ENCODE assay signal across 21 mouse cellular contexts in the genomic region with DNA sequence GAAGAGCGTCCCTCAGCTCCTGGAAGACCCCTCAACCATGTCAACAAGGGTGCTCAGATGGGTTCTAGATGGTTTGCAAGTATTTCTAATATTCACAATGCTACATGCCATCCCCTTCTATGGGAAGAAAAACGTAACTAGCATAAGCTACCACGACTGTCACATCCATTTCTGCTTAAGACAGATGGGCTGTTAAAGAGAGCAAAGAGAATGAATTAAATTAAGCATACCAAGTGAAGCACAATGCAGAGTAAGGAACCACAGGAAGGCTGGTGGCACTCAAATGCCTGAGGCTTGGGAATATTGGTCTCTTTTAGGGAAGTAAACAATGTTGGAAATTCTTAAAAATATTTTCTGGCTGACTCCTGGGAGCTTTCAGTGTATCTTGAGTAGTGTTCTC. TPM values are rescaled to one million over a fixed set of nuclear protein-coding genes. Genes with fewer than 3 reads are reported as not detected.
DNase-seq lines count a peak whose midpoint lies in the region; ATAC-seq and TF ChIP-seq lines count a peak whose summit lies in the region.
"Had no signal": no experiment of that assay in that cellular context is flagged by ENCODE, and none has a peak within 500 bp of the region (broad histone marks: within the 10 kb centered on the region; RNA-seq: fewer than 3 reads in every experiment).

No protein-coding gene starts in this region.

- no peaks in the 10 kb centered on the region for H3K36me3 ChIP-seq in forebrain, embryonic 12.5 days (replicated peaks)
- no peaks in the 10 kb centered on the region for H3K36me3 ChIP-seq in forebrain, embryonic 11.5 days (ENCODE audit: control insufficient read depth, insufficient read depth, low read length)
- H3K36me3 ChIP-seq in hindbrain, embryonic 13.5 days = peaks cover 15% of the 10 kb centered on the region; the same call in 1 of the 2 replicates
- no peaks in the 10 kb centered on the region for H3K36me3 ChIP-seq in hindbrain, embryonic 10.5 days
- no peaks in the 10 kb centered on the region for H3K36me3 ChIP-seq in forebrain, embryonic 14.5 days (ENCODE audit: control insufficient read depth, insufficient read depth, low read length)
- H3K36me3 ChIP-seq in stomach, postnatal 0 days (ENCODE audit: control insufficient read depth, insufficient read depth, low read length) = no peaks in the 10 kb centered on the region
- H3K36me3 ChIP-seq: G1E; heart, embryonic 10.5 days had no signal

- H3K27ac ChIP-seq in forebrain, embryonic 12.5 days = peak overlapping the region; percentile 8; the same call in 1 of the 2 replicates
- no peak overlapping the region for H3K27ac ChIP-seq in forebrain, embryonic 11.5 days (ENCODE audit: low read depth, low read length)
- no peak overlapping the region for H3K27ac ChIP-seq in hindbrain, embryonic 13.5 days
- H3K27ac ChIP-seq in hindbrain, embryonic 10.5 days = no peak overlapping the region
- no peak overlapping the region; the same call in 1 of the 2 replicates for H3K27ac ChIP-seq in forebrain, embryonic 14.5 days (ENCODE audit: low read depth, low read length)
- no peak overlapping the region for H3K27ac ChIP-seq in stomach, postnatal 0 days (replicated peaks)
- H3K27ac ChIP-seq: embryonic facial prominence, embryonic 13.5 days; gastrocnemius, adult 2 months; heart, embryonic 10.5 days had no signal

- no peak for TF ChIP-seq CTCF in stomach, postnatal 0 days (IDR thresholded peaks at IDR 0.05; ENCODE audit: low read depth)

- H3K4me3 ChIP-seq in forebrain, embryonic 12.5 days (replicated peaks) = no peak overlapping the region
- H3K4me3 ChIP-seq in forebrain, embryonic 11.5 days (ENCODE audit: low read depth, low read length) = no peak overlapping the region
- no peak overlapping the region for H3K4me3 ChIP-seq in hindbrain, embryonic 13.5 days
- no peak overlapping the region for H3K4me3 ChIP-seq in hindbrain, embryonic 10.5 days
- H3K4me3 ChIP-seq in forebrain, embryonic 14.5 days (ENCODE audit: low read depth, low read length) = no peak overlapping the region
- H3K4me3 ChIP-seq in stomach, postnatal 0 days (ENCODE audit: low read depth, low read length) = no peak overlapping the region
- H3K4me3 ChIP-seq: embryonic facial prominence, embryonic 13.5 days; gastrocnemius, adult 2 months; heart, embryonic 10.5 days had no signal

- H3K9me3 ChIP-seq in forebrain, embryonic 12.5 days = no peaks in the 10 kb centered on the region
- H3K9me3 ChIP-seq in forebrain, embryonic 11.5 days (ENCODE audit: control insufficient read depth, low read length) = no peaks in the 10 kb centered on the region
- no peaks in the 10 kb centered on the region for H3K9me3 ChIP-seq in hindbrain, embryonic 13.5 days
- H3K9me3 ChIP-seq in hindbrain, embryonic 10.5 days = no peaks in the 10 kb centered on the region
- no peaks in the 10 kb centered on the region for H3K9me3 ChIP-seq in forebrain, embryonic 14.5 days (replicated peaks; ENCODE audit: control insufficient read depth, low read length)
- H3K9me3 ChIP-seq in stomach, postnatal 0 days (ENCODE audit: control insufficient read depth, low read length) = no peaks in the 10 kb centered on the region
- H3K9me3 ChIP-seq: embryonic facial prominence, embryonic 13.5 days; G1E; heart, embryonic 10.5 days had no signal

- no peak overlapping the region for H3K9ac ChIP-seq in forebrain, embryonic 12.5 days
- no peak overlapping the region for H3K9ac ChIP-seq in forebrain, embryonic 11.5 days (ENCODE audit: low read length)
- no peak overlapping the region for H3K9ac ChIP-seq in hindbrain, embryonic 13.5 days
- H3K9ac ChIP-seq in forebrain, embryonic 14.5 days (ENCODE audit: low read length) = no peak overlapping the region
- H3K9ac ChIP-seq in stomach, postnatal 0 days (ENCODE audit: low read length) = no peak overlapping the region
- H3K9ac ChIP-seq: embryonic facial prominence, embryonic 13.5 days had no signal

- TF ChIP-seq EP300 in stomach, postnatal 0 days (optimal IDR thresholded peaks at IDR 0.05) = no peak

- 68% methylated on average over 3 of the region's 3 CpGs for WGBS in forebrain, embryonic 12.5 days
- 75% methylated on average over 3 of the region's 3 CpGs for WGBS in forebrain, embryonic 11.5 days
- WGBS in hindbrain, embryonic 13.5 days = 14% methylated on average over 3 of the region's 3 CpGs
- 51% methylated on average over 3 of the region's 3 CpGs for WGBS in hindbrain, embryonic 10.5 days
- 63% methylated on average over 3 of the region's 3 CpGs for WGBS in forebrain, embryonic 14.5 days
- 65% methylated on average over 3 of the region's 3 CpGs for WGBS in stomach, postnatal 0 days

- peaks cover 31% of the 10 kb centered on the region for H3K4me1 ChIP-seq in forebrain, embryonic 12.5 days
- H3K4me1 ChIP-seq in forebrain, embryonic 11.5 days (replicated peaks; ENCODE audit: control insufficient read depth, insufficient read depth, low read length) = peaks cover 2% of the 10 kb centered on the region; the same call in 1 of the 2 replicates
- peaks cover 33% of the 10 kb centered on the region for H3K4me1 ChIP-seq in hindbrain, embryonic 13.5 days (replicated peaks)
- H3K4me1 ChIP-seq in hindbrain, embryonic 10.5 days (replicated peaks) = peaks cover 39% of the 10 kb centered on the region
- peaks cover 8% of the 10 kb centered on the region; the same call in 1 of the 2 replicates for H3K4me1 ChIP-seq in forebrain, embryonic 14.5 days (ENCODE audit: control insufficient read depth, insufficient read depth, low read length)
- H3K4me1 ChIP-seq in stomach, postnatal 0 days (replicated peaks; ENCODE audit: control insufficient read depth, insufficient read depth) = no peaks in the 10 kb centered on the region

- DNase-seq in forebrain, embryonic 11.5 days (ENCODE audit: low spot score) = no peak
- DNase-seq in hindbrain, embryonic 10.5 days (ENCODE audit: low spot score) = no peak
- peak; percentile 16 for DNase-seq in forebrain, embryonic 14.5 days (ENCODE audit: low spot score)
- DNase-seq in retina, embryonic 14.5 days (ENCODE audit: low spot score) = peak; percentile 35
- DNase-seq in stomach, postnatal 0 days (ENCODE audit: low spot score) = no peak
- DNase-seq in cerebellum, postnatal 14 days = no peak
- DNase-seq: adrenal gland, postnatal 10 days; B cell, adult 2 months; cerebellum, adult 11-12 months; gastrocnemius, adult 2 months; gastrocnemius, postnatal 36 days; heart, adult 18-20 months; heart, postnatal 10 days; kidney, adult 2 months had no signal

- H3K4me2 ChIP-seq in forebrain, embryonic 12.5 days = no peak overlapping the region
- no peak overlapping the region for H3K4me2 ChIP-seq in forebrain, embryonic 11.5 days (ENCODE audit: low read depth, low read length, severe bottlenecking)
- no peak overlapping the region for H3K4me2 ChIP-seq in hindbrain, embryonic 13.5 days
- no peak overlapping the region for H3K4me2 ChIP-seq in forebrain, embryonic 14.5 days (ENCODE audit: low read length)
- no peak overlapping the region for H3K4me2 ChIP-seq in stomach, postnatal 0 days (replicated peaks; ENCODE audit: low read depth)
- H3K4me2 ChIP-seq: embryonic facial prominence, embryonic 13.5 days had no signal

- ATAC-seq in forebrain, embryonic 12.5 days (ENCODE audit: low FRiP score) = no peak
- no peak for ATAC-seq in forebrain, embryonic 11.5 days (replicated peaks; ENCODE audit: low FRiP score)
- ATAC-seq in hindbrain, embryonic 13.5 days (ENCODE audit: low FRiP score) = 0 out of 2 replicates have a peak, but pooled peaks have one; percentile 32
- peak; percentile 21; the same call in 1 of the 2 replicates for ATAC-seq in forebrain, embryonic 14.5 days
- ATAC-seq in stomach, postnatal 0 days (ENCODE audit: low FRiP score, low TSS enrichment) = no peak
- ATAC-seq: CD4-positive, CD25-positive, alpha-beta regulatory T cell, adult 4 months; intestine, embryonic 16.5 days had no signal

- H3K27me3 ChIP-seq in forebrain, embryonic 12.5 days = no peaks in the 10 kb centered on the region
- no peaks in the 10 kb centered on the region for H3K27me3 ChIP-seq in forebrain, embryonic 11.5 days (ENCODE audit: control insufficient read depth, insufficient read depth, low read length)
- H3K27me3 ChIP-seq in hindbrain, embryonic 13.5 days = no peaks in the 10 kb centered on the region
- no peaks in the 10 kb centered on the region for H3K27me3 ChIP-seq in hindbrain, embryonic 10.5 days (ENCODE audit: insufficient read depth, poor library complexity, severe bottlenecking)
- H3K27me3 ChIP-seq in forebrain, embryonic 14.5 days (replicated peaks; ENCODE audit: control insufficient read depth, insufficient read depth, low read length) = no peaks in the 10 kb centered on the region
- no peaks in the 10 kb centered on the region for H3K27me3 ChIP-seq in stomach, postnatal 0 days (ENCODE audit: control insufficient read depth, insufficient read depth, low read length)
- H3K27me3 ChIP-seq: embryonic facial prominence, embryonic 13.5 days had no signal

RNA-seq across cellular contexts. Expression of a gene that starts 45.6 kb away (rescaled TPM):
- 8.0 and 8.9 TPM in 2 replicates for polyA plus RNA-seq in forebrain, embryonic 12.5 days (2016; fragmentation: Nextera tagmentation; extraction: Ambion mirVana)
- polyA plus RNA-seq in forebrain, embryonic 11.5 days (2014; fragmentation: Nextera tagmentation; extraction: Ambion mirVana) = 5.5 and 5.7 TPM in 2 replicates
- 12.2 and 13.2 TPM in 2 replicates for polyA plus RNA-seq in hindbrain, embryonic 13.5 days (2015; fragmentation: Nextera tagmentation; extraction: Ambion mirVana)
- polyA plus RNA-seq in hindbrain, embryonic 10.5 days (2016; fragmentation: Nextera tagmentation; extraction: Ambion mirVana) = 2.9 and 4.5 TPM in 2 replicates
- 12.8 and 14.5 TPM in 2 replicates for polyA plus RNA-seq in forebrain, embryonic 14.5 days (2014; fragmentation: Nextera tagmentation; extraction: Ambion mirVana)
- polyA plus RNA-seq in stomach, postnatal 0 days (2015; fragmentation: Nextera tagmentation; extraction: Ambion mirVana) = 0.75 and 1.2 TPM in 2 replicates
- polyA plus RNA-seq: CD4-positive, CD25-positive, alpha-beta regulatory T cell, adult 4 months; G1E had no signal

RNA-seq across cellular contexts. Expression of a gene that starts 45.8 kb away (rescaled TPM):
- 1.4 and 2.3 TPM in 2 replicates for polyA plus RNA-seq in forebrain, embryonic 12.5 days (2016; fragmentation: Nextera tagmentation; extraction: Ambion mirVana)
- polyA plus RNA-seq in forebrain, embryonic 11.5 days (2014; fragmentation: Nextera tagmentation; extraction: Ambion mirVana) = 1.3 and 1.7 TPM in 2 replicates
- 2.7 and 2.8 TPM in 2 replicates for polyA plus RNA-seq in hindbrain, embryonic 13.5 days (2015; fragmentation: Nextera tagmentation; extraction: Ambion mirVana)
- polyA plus RNA-seq in hindbrain, embryonic 10.5 days (2016; fragmentation: Nextera tagmentation; extraction: Ambion mirVana) = 1.7 and 1.8 TPM in 2 replicates
- 2.0 TPM in 2 replicates for polyA plus RNA-seq in forebrain, embryonic 14.5 days (2014; fragmentation: Nextera tagmentation; extraction: Ambion mirVana)
- polyA plus RNA-seq in stomach, postnatal 0 days (2015; fragmentation: Nextera tagmentation; extraction: Ambion mirVana) = 0.18 and 0.48 TPM in 2 replicates
- polyA plus RNA-seq: CD4-positive, CD25-positive, alpha-beta regulatory T cell, adult 4 months; G1E had no signal

Comparison
In these comparisons a context has a peak if more than half of its experiments do, and no peak if none do; other contexts are left out.
1. ATAC-seq: peak in hindbrain, embryonic 13.5 days (single experiment) and forebrain, embryonic 14.5 days (single experiment); none in forebrain, embryonic 12.5 days (single experiment), forebrain, embryonic 11.5 days (single experiment) and stomach, postnatal 0 days (single experiment).
2. DNase-seq: peak in forebrain, embryonic 14.5 days (single experiment) and retina, embryonic 14.5 days (single experiment); none in forebrain, embryonic 11.5 days (single experiment), hindbrain, embryonic 10.5 days (single experiment), stomach, postnatal 0 days (single experiment) and cerebellum, postnatal 14 days (0 of 2).